Comparison of ENCODE assay signal across 10 mouse cellular contexts in the genomic region with DNA sequence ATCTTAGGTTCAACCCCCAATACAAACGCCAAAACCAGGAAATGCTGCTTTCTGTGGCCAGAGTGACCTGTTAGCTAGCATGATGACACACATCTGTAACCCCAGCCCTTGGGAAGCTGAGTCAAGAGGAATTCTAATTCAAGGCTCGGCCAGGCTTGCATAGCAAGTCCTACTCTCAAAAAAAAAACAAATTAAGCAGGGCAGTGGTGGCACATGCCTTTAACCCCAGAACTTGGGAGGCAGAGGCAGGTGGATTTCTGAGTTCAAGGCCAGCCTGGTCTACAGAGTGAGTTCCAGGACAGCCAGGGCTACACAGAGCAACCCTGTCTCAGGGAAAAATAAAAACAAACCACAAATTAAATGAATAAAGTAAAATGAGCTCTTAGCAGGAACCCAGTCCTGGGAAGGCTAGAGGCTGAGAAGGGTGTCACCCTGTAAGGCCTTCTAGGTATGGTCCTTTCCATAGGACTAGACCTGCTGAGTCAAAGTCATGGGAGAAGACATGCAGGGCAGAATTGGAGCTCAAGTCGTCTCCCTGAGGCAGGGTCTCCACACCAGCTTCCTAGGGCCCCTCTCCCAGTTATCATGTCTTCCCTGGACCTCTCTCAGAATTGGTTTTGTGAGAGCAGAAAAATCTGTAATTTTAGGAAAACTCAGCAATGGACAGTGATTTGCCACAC. TPM values are rescaled to one million over a fixed set of nuclear protein-coding genes. Genes with fewer than 3 reads are reported as not detected.
DNase-seq lines count a peak whose midpoint lies in the region; ATAC-seq and TF ChIP-seq lines count a peak whose summit lies in the region.
"Had no signal": no experiment of that assay in that cellular context is flagged by ENCODE, and none has a peak within 500 bp of the region (broad histone marks: within the 10 kb centered on the region; RNA-seq: fewer than 3 reads in every experiment).

No protein-coding gene starts in this region.

- H3K4me2 ChIP-seq in heart, embryonic 14.5 days (ENCODE audit: low read length): peak overlapping the region; percentile 40
- H3K4me2 ChIP-seq in stomach, postnatal 0 days (replicated peaks; ENCODE audit: low read depth): no peak overlapping the region

- DNase-seq in heart, postnatal 4 days: no peak
- DNase-seq in stomach, postnatal 0 days (ENCODE audit: low spot score): no peak
- DNase-seq in left cerebral cortex, postnatal 14 days (ENCODE audit: low spot score in 2 of 2): no peak

- H3K9me3 ChIP-seq in heart, embryonic 14.5 days (ENCODE audit: control insufficient read depth, low read length): no peaks in the 10 kb centered on the region
- no peaks in the 10 kb centered on the region for H3K9me3 ChIP-seq in megakaryocyte, embryonic 14.5 days
- no peaks in the 10 kb centered on the region for H3K9me3 ChIP-seq in stomach, postnatal 0 days (ENCODE audit: control insufficient read depth, low read length)
- H3K9me3 ChIP-seq: hindbrain, embryonic 15.5 days had no signal

- no peak overlapping the region for H3K4me3 ChIP-seq in heart, embryonic 14.5 days (ENCODE audit: control insufficient read depth in 1 of 2, insufficient read depth in 1 of 2, low read depth in 1 of 2, low read length in 2 of 2)
- peak overlapping the region; percentile 84 for H3K4me3 ChIP-seq in megakaryocyte, embryonic 14.5 days (replicated peaks)
- H3K4me3 ChIP-seq in bone marrow macrophage, adult 2 months (ENCODE audit: insufficient read depth, low read length): 0 out of 2 replicates have a peak overlapping the region, but pooled peaks have one; percentile 8
- no peak overlapping the region for H3K4me3 ChIP-seq in stomach, postnatal 0 days (ENCODE audit: low read depth, low read length)
- H3K4me3 ChIP-seq: hindbrain, embryonic 15.5 days had no signal

- TF ChIP-seq CTCF in bone marrow macrophage, adult 2 months (IDR thresholded peaks at IDR 0.05; ENCODE audit: low read depth, low read length): no peak
- no peak for TF ChIP-seq CTCF in stomach, postnatal 0 days (IDR thresholded peaks at IDR 0.05; ENCODE audit: low read depth)

- no peak for ATAC-seq in heart, embryonic 14.5 days (ENCODE audit: insufficient number of reproducible peaks, insufficient read depth, low FRiP score, low read depth)
- no peak for ATAC-seq in megakaryocyte, adult 5-6 weeks (ENCODE audit: poor library complexity, severe bottlenecking)
- ATAC-seq in stomach, postnatal 0 days (ENCODE audit: low FRiP score, low TSS enrichment): no peak

- intact Hi-C loops in left cerebral cortex, postnatal 14 days (cut with DNase I): no loop called here

- peak overlapping the region; percentile 80 to 85 for H3K27ac ChIP-seq in heart, embryonic 14.5 days (replicated peaks in 1 of 2; ENCODE audit: control insufficient read depth in 1 of 2, insufficient read depth in 1 of 2, low read depth in 2 of 2, low read length in 2 of 2)
- peak overlapping the region; percentile 96 for H3K27ac ChIP-seq in bone marrow macrophage, adult 2 months (ENCODE audit: insufficient read depth, low read depth, low read length)
- H3K27ac ChIP-seq in stomach, postnatal 0 days (replicated peaks): peak overlapping the region; percentile 81

- WGBS in heart, embryonic 14.5 days: 63% methylated on average over 3 of the region's 3 CpGs
- 68% methylated on average over 3 of the region's 3 CpGs for WGBS in stomach, postnatal 0 days

- H3K9ac ChIP-seq in heart, embryonic 14.5 days (ENCODE audit: low read length): peak overlapping the region; percentile 18; the same call in 1 of the 2 replicates
- no peak overlapping the region for H3K9ac ChIP-seq in stomach, postnatal 0 days (ENCODE audit: low read length)
- H3K9ac ChIP-seq: hindbrain, embryonic 15.5 days; lung, embryonic 14.5 days had no signal

- peaks cover 6% of the 10 kb centered on the region for H3K36me3 ChIP-seq in heart, embryonic 14.5 days (ENCODE audit: control insufficient read depth, insufficient read depth, low read length)
- peaks cover 32% of the 10 kb centered on the region for H3K36me3 ChIP-seq in megakaryocyte, embryonic 14.5 days (replicated peaks; ENCODE audit: low read length)
- peaks cover 2% of the 10 kb centered on the region for H3K36me3 ChIP-seq in stomach, postnatal 0 days (ENCODE audit: control insufficient read depth, insufficient read depth, low read length)

- H3K4me1 ChIP-seq in heart, embryonic 14.5 days (ENCODE audit: control insufficient read depth in 2 of 2, insufficient read depth in 2 of 2, low read length in 2 of 2): peaks cover 33 to 42% of the 10 kb centered on the region in 2 experiments
- H3K4me1 ChIP-seq in megakaryocyte, embryonic 14.5 days: peaks cover 76% of the 10 kb centered on the region
- H3K4me1 ChIP-seq in bone marrow macrophage, adult 2 months (ENCODE audit: control insufficient read depth, insufficient read depth, low read length): peaks cover 51% of the 10 kb centered on the region
- H3K4me1 ChIP-seq in stomach, postnatal 0 days (replicated peaks; ENCODE audit: control insufficient read depth, insufficient read depth): peaks cover 13% of the 10 kb centered on the region; the same call in 1 of the 2 replicates

- no peak for TF ChIP-seq POLR2A in bone marrow macrophage, adult 2 months (IDR thresholded peaks at IDR 0.05; ENCODE audit: borderline replicate concordance, low read depth, low read length)

- TF ChIP-seq EP300 in stomach, postnatal 0 days (optimal IDR thresholded peaks at IDR 0.05): no peak

- no peaks in the 10 kb centered on the region for H3K27me3 ChIP-seq in heart, embryonic 14.5 days (ENCODE audit: control insufficient read depth, insufficient read depth, low read length)
- no peaks in the 10 kb centered on the region for H3K27me3 ChIP-seq in megakaryocyte, embryonic 14.5 days (replicated peaks)
- H3K27me3 ChIP-seq in stomach, postnatal 0 days (ENCODE audit: control insufficient read depth, insufficient read depth, low read length): no peaks in the 10 kb centered on the region
- H3K27me3 ChIP-seq: hindbrain, embryonic 15.5 days had no signal

RNA-seq across cellular contexts. Expression of a gene that starts 1.5 kb away (rescaled TPM):
- polyA plus RNA-seq in heart, embryonic 14.5 days (2014; fragmentation: Nextera tagmentation; extraction: Ambion mirVana): 32.9 and 37.6 TPM in 2 replicates
- 100 to 1,000 TPM; 117 to 120 TPM for total RNA-seq in heart, postnatal 4 days (2021)
- 119 and 130 TPM in 2 replicates for polyA plus RNA-seq in megakaryocyte, embryonic 14.5 days (2012; ENCODE audit: insufficient read depth, low replicate concordance)
- total RNA-seq in megakaryocyte, adult 5-6 weeks (2015): 17.1 and 22.2 TPM in 2 replicates
- total RNA-seq in megakaryocyte, adult 5-6 weeks (2017): 9.1 and 12.1 TPM in 2 replicates
- polyA plus RNA-seq in bone marrow macrophage, adult 2 months (2012; ENCODE audit: insufficient read depth, insufficient read length, missing spikeins): 54.0 and 58.7 TPM in 2 replicates
- polyA plus RNA-seq in stomach, postnatal 0 days (2015; fragmentation: Nextera tagmentation; extraction: Ambion mirVana): 30.8 and 32.6 TPM in 2 replicates
- 100 to 1,000 TPM in 1 of 2 experiments, 10 to 100 TPM in 1; 97.3 to 100 TPM for total RNA-seq in left cerebral cortex, postnatal 14 days (2021)

RNA-seq across cellular contexts. Expression of a gene that starts 1.6 kb away (rescaled TPM):
- polyA plus RNA-seq in heart, embryonic 14.5 days (2014; fragmentation: Nextera tagmentation; extraction: Ambion mirVana): 216 and 226 TPM in 2 replicates
- total RNA-seq in heart, postnatal 4 days (2021): 100 to 1,000 TPM; 178 to 180 TPM
- 154 and 155 TPM in 2 replicates for polyA plus RNA-seq in megakaryocyte, embryonic 14.5 days (2012; ENCODE audit: insufficient read depth, low replicate concordance)
- 51.8 and 56.7 TPM in 2 replicates for total RNA-seq in megakaryocyte, adult 5-6 weeks (2015)
- total RNA-seq in megakaryocyte, adult 5-6 weeks (2017): 298 and 386 TPM in 2 replicates
- 560 and 577 TPM in 2 replicates for polyA plus RNA-seq in bone marrow macrophage, adult 2 months (2012; ENCODE audit: insufficient read depth, insufficient read length, missing spikeins)
- polyA plus RNA-seq in stomach, postnatal 0 days (2015; fragmentation: Nextera tagmentation; extraction: Ambion mirVana): 211 and 220 TPM in 2 replicates
- total RNA-seq in left cerebral cortex, postnatal 14 days (2021): 100 to 1,000 TPM; 394 to 430 TPM

RNA-seq across cellular contexts. Expression of a gene that starts 26.2 kb away (rescaled TPM):
- 1.8 and 1.9 TPM in 2 replicates for polyA plus RNA-seq in heart, embryonic 14.5 days (2014; fragmentation: Nextera tagmentation; extraction: Ambion mirVana)
- 1 to 10 TPM; 2.0 to 2.7 TPM for total RNA-seq in heart, postnatal 4 days (2021)
- 10.5 and 22.9 TPM in 2 replicates for polyA plus RNA-seq in megakaryocyte, embryonic 14.5 days (2012; ENCODE audit: insufficient read depth, low replicate concordance)
- not detected in 2 replicates for total RNA-seq in megakaryocyte, adult 5-6 weeks (2015)
- 0.66 TPM in 1 of 2 replicates, not detected in the other for total RNA-seq in megakaryocyte, adult 5-6 weeks (2017)
- 13.1 and 18.1 TPM in 2 replicates for polyA plus RNA-seq in bone marrow macrophage, adult 2 months (2012; ENCODE audit: insufficient read depth, insufficient read length, missing spikeins)
- 13.2 and 13.8 TPM in 2 replicates for polyA plus RNA-seq in stomach, postnatal 0 days (2015; fragmentation: Nextera tagmentation; extraction: Ambion mirVana)
- 10 to 100 TPM; 11.4 to 11.6 TPM for total RNA-seq in left cerebral cortex, postnatal 14 days (2021)
- total RNA-seq: monocyte, adult 5-6 weeks had no signal

RNA-seq across cellular contexts. Expression of a gene that starts 38.0 kb away (rescaled TPM):
- polyA plus RNA-seq in heart, embryonic 14.5 days (2014; fragmentation: Nextera tagmentation; extraction: Ambion mirVana): 10.9 and 13.1 TPM in 2 replicates
- total RNA-seq in heart, postnatal 4 days (2021): 1 to 10 TPM; 7.7 to 8.0 TPM
- 3.7 TPM in 1 of 2 replicates, not detected in the other for polyA plus RNA-seq in megakaryocyte, embryonic 14.5 days (2012; ENCODE audit: insufficient read depth, low replicate concordance)
- total RNA-seq in megakaryocyte, adult 5-6 weeks (2015): 7.6 and 9.2 TPM in 2 replicates
- total RNA-seq in megakaryocyte, adult 5-6 weeks (2017): 7.5 and 11.6 TPM in 2 replicates
- 3.3 and 3.6 TPM in 2 replicates for polyA plus RNA-seq in bone marrow macrophage, adult 2 months (2012; ENCODE audit: insufficient read depth, insufficient read length, missing spikeins)
- 6.1 and 6.2 TPM in 2 replicates for polyA plus RNA-seq in stomach, postnatal 0 days (2015; fragmentation: Nextera tagmentation; extraction: Ambion mirVana)
- total RNA-seq in left cerebral cortex, postnatal 14 days (2021): 10 to 100 TPM; 15.1 to 18.1 TPM

Comparison
In these comparisons a context has a peak if more than half of its experiments do, and no peak if none do; other contexts are left out.
1. H3K4me3 ChIP-seq: peak in megakaryocyte, embryonic 14.5 days (single experiment) and bone marrow macrophage, adult 2 months (single experiment); none in heart, embryonic 14.5 days (0 of 2) and stomach, postnatal 0 days (single experiment).
2. Peak in every context shown above with its lines, with median percentiles within 50 percentile points of each other: H3K27ac ChIP-seq.